Mouse (Mus musculus): Measurements from ENCODE around the gene Gm4070.
"Not testable (repeated sequence)": the region's sequence is repeated elsewhere in the genome, so short reads cannot be mapped to it uniquely, and the experiment has no call there.

Gm4070 gene

GRCm38 (mm10) chr7:105953812-105954211 is at the start of gene Gm4070:
Gene Gm4070, minus strand, starts transcription at chr7:105953967.
- not testable (repeated sequence) for DNase-seq

- DNase-seq: not testable (repeated sequence)
Observed at GRCm38 (mm10) chr7:105954540-105954939, 773 bp upstream of the Gm4070 start.

- not testable (repeated sequence) for DNase-seq
Observed at GRCm38 (mm10) chr7:105952408-105952807, 1.4 kb downstream of the Gm4070 start.

GRCm38 (mm10) chr7:105945238-105945637 is 8.5 kb downstream of the Gm4070 start:
- DNase-seq: not testable (repeated sequence)

GRCm38 (mm10) chr7:105932132-105932531 is 21.6 kb downstream of the Gm4070 start:
- not testable (repeated sequence) for DNase-seq

GRCm38 (mm10) chr7:105883588-105884336 is 70.0 kb downstream of the Gm4070 start:
- not testable (repeated sequence) for DNase-seq

- not testable (repeated sequence) for DNase-seq
Observed at GRCm38 (mm10) chr7:105879717-105880484, 73.9 kb downstream of the Gm4070 start.

GRCm38 (mm10) chr7:105855718-105856560 is 97.8 kb downstream of the Gm4070 start:
- DNase-seq: not testable (repeated sequence)

Data from lung, postnatal 10 days (tissue).